In genomic region chr14:46387357-46387671, GRCm38 (mm10) we compare ENCODE assay signal across 8 mouse cellular contexts. TPM values are rescaled to one million over a fixed set of nuclear protein-coding genes. Genes with fewer than 3 reads are reported as not detected.
DNase-seq lines count a peak whose midpoint lies in the region; ATAC-seq and TF ChIP-seq lines count a peak whose summit lies in the region.

No protein-coding gene starts in this region.

- peak overlapping the region; percentile 44; the same call in 1 of the 2 replicates for H3K9ac ChIP-seq in forebrain, embryonic 12.5 days
- peak overlapping the region; percentile 62 for H3K9ac ChIP-seq in limb, embryonic 11.5 days (ENCODE audit: low read length)
- H3K9ac ChIP-seq in midbrain, embryonic 11.5 days (ENCODE audit: low read length) = 0 out of 2 replicates have a peak overlapping the region, but pooled peaks have one; percentile 30

- intact Hi-C loops in heart, postnatal 25 days (cut with DNase I) = loop anchor here (2.0 to 10.0 kb wide), 8 partner anchors 71 to 395 kb away; no protein-coding TSS in a partner anchor

- H3K9me3 ChIP-seq in E14TG2a.4 (ENCODE audit: low read length) = no peaks in the 10 kb centered on the region
- H3K9me3 ChIP-seq in forebrain, embryonic 12.5 days = no peaks in the 10 kb centered on the region
- no peaks in the 10 kb centered on the region for H3K9me3 ChIP-seq in limb, embryonic 11.5 days (ENCODE audit: control insufficient read depth, low read length)
- H3K9me3 ChIP-seq in midbrain, embryonic 11.5 days (ENCODE audit: control insufficient read depth, low read length) = no peaks in the 10 kb centered on the region

- TF ChIP-seq CTCF in E14TG2a.4 (conservative IDR thresholded peaks at IDR 0.05; ENCODE audit: low read length) = no peak

- H3K27ac ChIP-seq in forebrain, embryonic 12.5 days = no peak overlapping the region
- H3K27ac ChIP-seq in limb, embryonic 11.5 days (replicated peaks; ENCODE audit: low read depth, low read length) = peak overlapping the region; percentile 63
- H3K27ac ChIP-seq in midbrain, embryonic 11.5 days (ENCODE audit: low read depth, low read length) = no peak overlapping the region

- H3K4me1 ChIP-seq in E14TG2a.4 (replicated peaks; ENCODE audit: low read depth, low read length) = peaks cover 81% of the 10 kb centered on the region
- H3K4me1 ChIP-seq in forebrain, embryonic 12.5 days = peaks cover 44% of the 10 kb centered on the region
- peaks cover 9% of the 10 kb centered on the region; the same call in 1 of the 2 replicates for H3K4me1 ChIP-seq in limb, embryonic 11.5 days (ENCODE audit: control insufficient read depth, insufficient read depth, low read length)
- peaks cover 15% of the 10 kb centered on the region for H3K4me1 ChIP-seq in midbrain, embryonic 11.5 days (ENCODE audit: control insufficient read depth, insufficient read depth, low read length)

- H3K36me3 ChIP-seq in E14TG2a.4 (ENCODE audit: insufficient read depth, low read length) = peaks cover 28% of the 10 kb centered on the region
- H3K36me3 ChIP-seq in forebrain, embryonic 12.5 days (replicated peaks) = no peaks in the 10 kb centered on the region
- peaks cover under 1% of the 10 kb centered on the region; the same call in 1 of the 2 replicates for H3K36me3 ChIP-seq in limb, embryonic 11.5 days (ENCODE audit: control insufficient read depth, insufficient read depth, low read length)
- H3K36me3 ChIP-seq in midbrain, embryonic 11.5 days (ENCODE audit: control insufficient read depth, insufficient read depth, low read length) = no peaks in the 10 kb centered on the region

- WGBS in forebrain, embryonic 12.5 days = 1% methylated on average over 27 of the region's 27 CpGs
- under 1% methylated on average over 27 of the region's 27 CpGs for WGBS in limb, embryonic 11.5 days
- under 1% methylated on average over 27 of the region's 27 CpGs for WGBS in midbrain, embryonic 11.5 days

- H3K4me3 ChIP-seq in E14TG2a.4 (replicated peaks; ENCODE audit: low read length) = peak overlapping the region; percentile 82
- H3K4me3 ChIP-seq in forebrain, embryonic 12.5 days (replicated peaks) = peak overlapping the region; percentile 51
- peak overlapping the region; percentile 37 for H3K4me3 ChIP-seq in limb, embryonic 11.5 days (ENCODE audit: low read depth, low read length)
- H3K4me3 ChIP-seq in midbrain, embryonic 11.5 days (ENCODE audit: low read depth, low read length) = peak overlapping the region; percentile 47

- ATAC-seq in forebrain, embryonic 12.5 days (ENCODE audit: low FRiP score) = peak; percentile 85
- ATAC-seq in limb, embryonic 11.5 days (ENCODE audit: insufficient number of reproducible peaks, low FRiP score, low TSS enrichment, low read depth) = peak; percentile 76
- peak; percentile 90 for ATAC-seq in midbrain, embryonic 11.5 days (ENCODE audit: low FRiP score)

- DNase-seq in adrenal gland, adult 18-20 months (ENCODE audit: low spot score in 2 of 2) = peak; percentile 45 to 58
- DNase-seq in heart, postnatal 25 days (ENCODE audit: low spot score) = peak; percentile 80
- DNase-seq in limb, embryonic 11.5 days (ENCODE audit: low spot score) = peak; percentile 91
- DNase-seq in midbrain, embryonic 11.5 days (ENCODE audit: low spot score, missing footprints) = peak; percentile 97
- DNase-seq in testis, postnatal 14 days (ENCODE audit: low spot score) = peak; percentile 69
- DNase-seq in cerebellum, adult 9-11 months = no peak

- peak overlapping the region; percentile 76 for H3K4me2 ChIP-seq in forebrain, embryonic 12.5 days
- peak overlapping the region; percentile 82 for H3K4me2 ChIP-seq in limb, embryonic 11.5 days (ENCODE audit: low read depth, severe bottlenecking)
- peak overlapping the region; percentile 67 for H3K4me2 ChIP-seq in midbrain, embryonic 11.5 days

- peaks cover 17% of the 10 kb centered on the region for H3K27me3 ChIP-seq in E14TG2a.4 (ENCODE audit: insufficient read depth, low read length)
- H3K27me3 ChIP-seq in forebrain, embryonic 12.5 days = peaks cover 92% of the 10 kb centered on the region
- peaks cover 3% of the 10 kb centered on the region; the same call in 1 of the 2 replicates for H3K27me3 ChIP-seq in limb, embryonic 11.5 days (ENCODE audit: control insufficient read depth, insufficient read depth, low read length)
- H3K27me3 ChIP-seq in midbrain, embryonic 11.5 days (ENCODE audit: control insufficient read depth, insufficient read depth, low read length) = peaks cover 79% of the 10 kb centered on the region

RNA-seq across cellular contexts. Expression of gene Bmp4, which starts 3.2 kb away (rescaled TPM):
- 10 to 100 TPM in 1 of 2 experiments, 1 to 10 TPM in 1; 7.4 to 16.3 TPM for total RNA-seq in adrenal gland, adult 18-20 months (2021)
- polyA plus RNA-seq in forebrain, embryonic 12.5 days (2016; fragmentation: Nextera tagmentation; extraction: Ambion mirVana) = 8.6 and 13.4 TPM in 2 replicates
- 10 to 100 TPM in 1 of 2 experiments, 1 to 10 TPM in 1; 9.7 to 15.9 TPM for total RNA-seq in heart, postnatal 25 days (2021)
- polyA plus RNA-seq in limb, embryonic 11.5 days (2014; fragmentation: Nextera tagmentation; extraction: Ambion mirVana) = 58.9 and 75.0 TPM in 2 replicates
- polyA plus RNA-seq in midbrain, embryonic 11.5 days (2014; fragmentation: Nextera tagmentation; extraction: Ambion mirVana) = 4.7 and 6.8 TPM in 2 replicates

RNA-seq across cellular contexts. Expression of gene Gm15217, which starts 8.1 kb away (rescaled TPM):
- total RNA-seq in adrenal gland, adult 18-20 months (2021) = not detected
- polyA plus RNA-seq in forebrain, embryonic 12.5 days (2016; fragmentation: Nextera tagmentation; extraction: Ambion mirVana) = not detected in 2 replicates
- not detected for total RNA-seq in heart, postnatal 25 days (2021)
- polyA plus RNA-seq in limb, embryonic 11.5 days (2014; fragmentation: Nextera tagmentation; extraction: Ambion mirVana) = 0.50 TPM in 1 of 2 replicates, not detected in the other
- not detected in 2 replicates for polyA plus RNA-seq in midbrain, embryonic 11.5 days (2014; fragmentation: Nextera tagmentation; extraction: Ambion mirVana)
